Mouse (Mus musculus) layer of hippocampus, adult 2 months (tissue): ENCODE results near the gene Ntn3. TPM values are rescaled to one million over a fixed set of nuclear protein-coding genes. Genes with fewer than 3 reads are reported as not detected.
A peak's percentile ranks its signal among the peaks of the same experiment; 100 is the strongest.

Experiments
- DNase-seq, 2 experiments: peaks; one replicate each; pipeline ENCODE4 v3.0.0; 2022; ENCODE audit warnings: low spot score in 2 of 2
- H3K27ac ChIP-seq: fragments of 200-600 bp; 2 replicates; pipeline ENCODE4 v1.8.1; 2022
- H3K4me3 ChIP-seq: fragments of 200-600 bp; 2 replicates; pipeline ENCODE4 v1.8.1; 2022; ENCODE audit warnings: mild to moderate bottlenecking
- CTCF ChIP-seq: fragments of 200-600 bp; conservative IDR thresholded peaks from 2 replicates; pipeline ENCODE4 v1.8.1; 2022; ENCODE audit warnings: antibody characterized with exemption, mild to moderate bottlenecking, moderate library complexity
- total RNA-seq, 2 experiments: library from RNA; stranded (reverse); gene quantifications; 2 replicates each; pipeline ENCODE4 v1.2.3; 2021

Ntn3 gene
- total RNA-seq, 2 experiments from 2014 or later: 9.1 to 9.9 TPM

DNA sequence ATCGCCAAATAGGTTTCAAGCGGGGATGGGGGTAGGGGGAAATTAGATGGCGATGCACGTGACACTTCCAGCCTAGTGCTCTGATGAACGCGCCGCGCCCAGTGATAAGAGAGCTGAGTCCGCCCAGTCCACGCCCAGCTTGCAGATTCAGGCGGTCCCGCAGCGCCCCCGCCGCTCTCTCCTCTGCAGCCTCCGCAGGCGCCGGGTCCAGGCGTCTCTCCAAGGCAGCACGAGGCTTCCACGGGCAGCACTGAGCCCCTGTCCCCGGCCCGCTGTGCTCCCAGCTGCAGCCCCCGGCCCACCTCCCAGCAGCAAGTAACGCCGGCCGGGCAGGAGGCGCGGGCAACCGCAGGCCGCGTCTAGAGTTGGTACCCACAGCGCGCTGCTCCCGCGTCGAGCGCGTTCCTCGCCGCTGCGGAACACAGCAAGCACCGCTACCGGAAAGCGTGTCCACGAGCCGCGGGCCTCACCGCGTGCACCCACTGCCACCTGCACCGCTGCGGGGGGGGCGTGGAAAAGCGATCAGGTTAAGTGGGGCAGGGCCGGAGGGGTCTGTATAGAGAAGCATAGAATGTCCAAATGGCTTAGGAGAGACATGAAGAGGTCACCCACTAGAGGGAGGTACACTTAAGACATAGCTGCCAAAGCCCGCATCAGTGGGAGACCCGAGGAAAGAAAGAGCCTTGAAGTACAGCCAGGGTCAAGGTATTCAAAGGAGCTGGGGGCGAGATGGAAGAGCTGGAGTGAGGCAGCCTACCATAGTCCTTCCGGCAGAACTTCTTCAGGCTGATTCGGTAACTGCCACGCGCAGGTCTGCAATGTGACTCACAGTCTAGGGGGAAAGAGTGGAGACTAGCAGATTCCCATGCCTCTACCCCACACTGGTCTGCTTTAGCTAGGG lies 2.6 kb downstream of the Ntn3 start:
- peak; percentile 67 to 78 for DNase-seq
- peak overlapping the region; percentile 97 for H3K27ac ChIP-seq
- peak overlapping the region; percentile 87 for H3K4me3 ChIP-seq
- peak; percentile 38 for TF ChIP-seq CTCF

DNA sequence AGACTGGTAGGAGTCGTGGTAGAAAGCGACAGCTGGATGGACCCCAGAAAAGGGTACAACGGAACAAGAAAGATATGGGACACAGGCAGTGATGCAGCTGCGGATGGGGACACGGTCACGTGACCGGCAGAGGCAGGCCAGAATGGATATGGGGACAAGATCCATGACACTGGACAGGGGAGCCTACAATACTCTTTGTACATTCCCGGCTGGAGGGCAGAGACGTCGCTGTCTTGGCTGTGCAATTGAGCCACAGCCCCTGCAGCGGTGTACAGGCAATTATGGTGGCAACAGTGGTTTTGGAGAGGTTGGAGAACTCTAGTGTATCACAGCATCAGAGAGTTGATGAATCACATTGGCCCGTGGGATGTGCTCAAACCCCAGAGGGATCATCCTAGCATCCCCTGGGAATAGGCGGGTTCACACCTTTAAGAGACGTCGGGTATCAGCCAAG lies 3.4 kb downstream of the Ntn3 start:
- Histone ChIP-seq H3K4me3 (peak overlapping the region; percentile 87), H3K27ac (peak overlapping the region; percentile 97)
- DNase-seq: no peak
- no peak for TF ChIP-seq CTCF

DNA sequence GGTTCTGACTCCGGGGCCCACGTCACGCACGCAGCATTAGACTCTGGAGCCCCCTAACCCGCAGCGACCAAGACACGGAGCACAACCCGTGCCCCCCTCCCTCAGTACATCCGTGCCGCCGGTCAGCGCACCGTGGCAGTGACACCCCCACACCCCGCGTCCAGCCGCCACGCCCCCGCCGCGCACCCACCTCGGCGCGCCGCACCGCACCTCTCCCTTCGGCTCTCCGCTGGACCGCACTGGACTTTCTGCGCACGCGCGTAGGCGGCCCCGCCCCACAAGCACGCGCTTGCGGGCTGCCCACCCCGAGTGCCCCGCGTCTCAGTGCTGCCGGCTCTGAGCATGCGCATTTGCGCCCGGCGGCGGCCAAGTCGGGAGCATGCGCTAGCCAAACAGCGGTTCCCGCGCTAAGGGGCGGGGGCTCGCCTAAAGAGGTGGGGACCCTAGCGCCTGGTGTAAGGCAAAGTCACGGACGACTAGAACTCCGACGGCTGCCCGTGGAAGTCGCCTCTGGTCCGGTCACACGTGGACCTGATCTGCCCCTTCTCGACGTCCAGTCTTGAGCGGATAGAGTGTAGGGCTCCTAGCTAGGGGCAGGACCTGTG lies 3.9 kb downstream of the Ntn3 start, which contains the start of gene Tbc1d24:
TSS of gene Tbc1d24 (minus strand) at position 279 of the 605 bp plus-strand sequence.
- TF ChIP-seq CTCF: no peak
- H3K27ac ChIP-seq: peak within 1 kb of the TSS; percentile 97
- peak; percentile 94 to 95 for DNase-seq
- H3K4me3 ChIP-seq: peak within 1 kb of the TSS; percentile 87

DNA sequence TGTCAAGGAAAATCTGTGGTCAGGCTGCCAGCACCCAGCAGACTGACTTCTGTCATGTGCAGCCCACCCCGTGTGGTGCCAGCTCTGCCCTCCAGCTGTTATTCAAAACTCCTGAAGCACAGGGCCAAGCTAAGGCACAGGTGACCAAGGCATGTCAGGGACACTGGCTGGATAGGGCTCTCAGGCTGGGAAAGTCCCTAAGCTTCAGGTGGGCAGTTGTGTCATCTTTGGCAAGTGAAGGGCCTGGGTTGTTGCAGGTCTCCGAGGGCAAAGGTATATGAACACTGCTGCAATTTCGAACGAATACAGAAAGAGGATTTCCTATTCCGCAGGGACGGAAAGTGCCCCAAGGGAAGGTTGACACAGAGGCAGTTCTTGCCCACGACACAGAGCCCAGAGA lies 4.5 kb downstream of the Ntn3 start:
- peak overlapping the region; percentile 97 for H3K27ac ChIP-seq
- TF ChIP-seq CTCF: no peak

DNA sequence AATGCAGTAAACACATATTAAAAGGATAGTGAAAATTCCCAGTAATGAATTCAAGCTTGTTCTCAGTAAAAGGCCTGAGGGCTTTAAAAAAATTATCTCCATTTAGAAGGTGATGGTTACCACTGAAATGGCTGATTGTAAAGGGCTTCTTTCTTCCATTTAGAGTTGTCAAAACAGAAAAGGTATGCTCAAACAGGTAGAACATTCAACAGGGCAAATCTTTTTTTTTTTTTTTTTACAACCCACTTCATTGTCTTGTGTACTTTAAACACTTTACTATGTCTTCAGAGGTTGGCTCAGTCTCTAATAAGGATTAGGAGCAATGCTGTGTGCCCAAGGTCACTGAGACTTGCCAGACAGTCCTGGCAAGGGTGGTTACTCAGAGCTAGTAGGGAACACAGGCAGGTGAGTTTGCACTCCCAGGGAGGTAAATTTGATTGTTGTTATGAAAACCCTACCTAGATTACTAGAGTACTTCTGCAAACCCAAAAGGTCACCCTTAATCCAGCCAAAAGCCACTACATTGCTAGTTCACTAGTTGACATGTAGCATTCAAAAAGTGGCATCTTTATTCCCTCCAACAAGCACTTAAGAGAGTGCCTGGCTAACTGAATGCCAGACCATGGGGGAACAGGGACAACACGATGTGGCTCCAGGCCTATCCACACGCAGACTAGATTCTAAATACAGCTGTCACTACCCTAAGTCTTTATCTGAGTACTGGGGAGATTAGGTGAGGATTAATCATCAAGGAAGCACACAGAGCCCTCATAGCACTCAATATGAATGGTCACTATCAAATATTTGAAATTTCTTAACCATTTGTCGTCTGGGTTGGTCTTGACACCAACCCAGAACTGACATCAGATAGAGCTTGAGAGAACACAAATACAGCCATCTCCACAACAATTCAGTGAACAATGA lies 5.5 kb downstream of the Ntn3 start:
- H3K4me3 ChIP-seq: peak overlapping the region; percentile 87
- no peak for TF ChIP-seq CTCF
- H3K27ac ChIP-seq: peak overlapping the region; percentile 97
- no peak for DNase-seq

More for the DNA sequence above, 4.5 kb downstream of the Ntn3 start:
- H3K4me3 ChIP-seq: peak overlapping the region; percentile 87
- no peak for DNase-seq

DNA sequence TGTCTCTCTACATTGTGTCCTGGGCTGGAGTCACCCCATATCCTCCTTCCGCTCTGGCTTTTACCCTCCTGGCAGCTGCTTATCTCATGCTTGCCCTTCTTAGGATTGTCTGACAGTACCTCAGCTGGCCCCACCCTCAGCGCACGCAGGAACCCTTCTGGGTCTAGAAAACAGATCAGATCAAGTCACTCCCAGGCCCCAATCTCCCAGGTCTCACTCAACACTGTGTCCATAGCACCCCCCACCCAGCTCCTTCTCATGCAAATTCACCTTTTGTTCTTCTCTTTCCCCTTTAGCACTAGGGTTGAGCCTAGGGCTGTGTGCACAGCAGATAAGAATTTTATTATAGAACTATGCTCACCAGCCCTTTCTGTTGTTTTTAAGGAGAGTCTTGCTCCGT lies 6.3 kb downstream of the Ntn3 start:
- no peak for TF ChIP-seq CTCF
- Histone ChIP-seq H3K27ac (no peak overlapping the region; the same call in 1 of the 2 replicates), H3K4me3 (no peak overlapping the region; the same call in 1 of the 2 replicates)
- DNase-seq: no peak

DNA sequence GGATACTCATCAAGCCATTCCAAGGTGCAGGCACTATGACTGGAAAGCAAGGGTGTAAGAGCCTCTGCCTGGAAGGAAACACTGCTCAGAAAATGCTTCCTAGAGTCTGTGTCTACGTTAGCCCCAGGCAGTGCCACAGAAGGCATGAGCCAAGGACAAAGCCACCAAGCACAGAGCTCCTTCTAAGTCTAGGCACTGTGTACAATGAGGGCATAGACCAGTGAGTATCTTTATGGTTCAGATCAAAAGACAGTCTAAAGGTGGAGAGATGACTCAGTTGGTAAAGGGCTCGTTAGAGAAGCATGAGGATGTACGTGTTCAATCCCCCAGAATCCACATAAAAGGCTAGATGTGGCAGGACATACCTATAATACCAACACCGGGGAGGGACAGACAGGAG lies 8.2 kb downstream of the Ntn3 start:
- no peak for DNase-seq
- no peak overlapping the region for H3K4me3 ChIP-seq
- H3K27ac ChIP-seq: peak overlapping the region; percentile 82; the same call in 1 of the 2 replicates
- no peak for TF ChIP-seq CTCF

DNA sequence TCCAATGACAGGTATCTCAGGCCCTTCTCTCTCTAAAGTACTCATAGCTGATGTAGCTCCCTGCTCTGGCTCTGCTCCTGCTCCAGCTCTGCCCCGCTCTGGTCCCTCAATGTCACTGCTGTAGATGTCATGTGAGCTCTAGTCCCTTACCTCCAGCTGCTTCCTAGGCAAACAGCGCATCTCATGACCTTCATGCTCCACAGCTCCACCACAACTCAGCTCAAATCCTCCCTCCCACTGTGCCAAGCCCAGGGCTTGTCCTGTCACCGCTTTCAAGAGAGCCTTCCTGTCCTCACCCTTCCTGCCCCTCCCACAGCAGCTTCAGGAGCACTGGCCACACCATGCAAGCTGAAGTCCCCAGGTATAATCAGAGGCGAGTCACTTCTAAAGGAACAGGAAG lies 9.6 kb downstream of the Ntn3 start:
- DNase-seq: no peak
- TF ChIP-seq CTCF: no peak
- Histone ChIP-seq H3K4me3 (no peak overlapping the region), H3K27ac (peak overlapping the region; percentile 82)

DNA sequence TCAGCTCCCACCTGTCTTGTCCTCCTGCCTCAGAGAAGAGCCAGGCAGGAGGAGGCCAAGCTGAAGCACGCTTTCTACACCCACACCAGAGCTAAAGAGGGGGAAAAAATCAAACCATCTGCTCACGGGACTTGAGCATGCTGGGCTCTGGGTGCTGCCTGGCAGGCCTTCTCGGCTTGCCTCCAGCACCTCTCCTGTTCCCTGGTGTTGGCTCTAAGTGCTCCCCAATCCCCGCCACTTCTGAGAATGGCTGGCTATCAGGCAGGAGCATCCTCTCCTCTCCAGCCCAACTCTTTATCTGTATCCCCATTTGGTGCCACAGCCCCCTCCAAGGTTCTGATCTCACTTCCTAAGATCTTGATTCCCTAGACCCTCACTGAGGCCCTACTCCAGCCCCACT lies 10.1 kb downstream of the Ntn3 start:
- peak overlapping the region; percentile 82 for H3K27ac ChIP-seq
- H3K4me3 ChIP-seq: no peak overlapping the region; the same call in 1 of the 2 replicates
- DNase-seq: peak; percentile 74 to 80
- TF ChIP-seq CTCF: no peak

DNA sequence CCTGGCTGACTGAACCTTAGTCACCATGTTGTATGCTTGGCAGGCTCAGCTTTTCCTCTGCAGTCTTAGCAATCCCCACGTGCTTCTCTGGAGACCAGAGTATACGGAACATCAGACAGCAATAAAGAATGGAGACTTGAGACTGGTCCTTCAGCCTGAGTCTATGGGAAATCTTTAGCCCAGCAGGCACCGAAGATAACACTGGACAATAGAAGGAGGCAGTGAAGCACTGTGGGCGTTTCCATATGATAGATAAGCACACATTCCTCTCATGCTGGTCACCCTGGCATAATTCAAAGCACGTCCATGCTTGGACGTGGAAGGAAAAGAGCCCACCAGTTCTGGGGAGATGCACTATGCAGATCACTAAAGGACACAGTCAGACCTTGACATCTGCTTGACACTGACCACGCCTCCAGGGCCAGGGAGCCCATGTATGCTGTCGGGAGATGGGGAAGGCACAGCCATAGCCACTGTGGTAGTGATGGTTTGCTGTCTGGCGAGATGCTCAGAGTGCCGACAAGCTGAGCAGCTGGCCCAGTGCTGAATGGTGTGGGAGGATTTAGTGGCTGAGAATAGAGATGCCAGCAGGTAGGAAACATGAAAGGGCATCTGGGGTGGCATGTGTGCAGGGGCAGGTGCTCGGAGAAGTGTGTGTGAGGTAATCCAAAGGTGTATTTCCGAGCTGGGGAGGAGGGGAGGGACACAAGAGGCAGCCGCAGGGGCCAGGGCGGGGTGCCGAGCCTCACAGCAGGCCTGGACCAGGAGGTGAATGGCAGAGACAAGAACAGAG lies 12.1 kb downstream of the Ntn3 start:
- no peak overlapping the region for H3K4me3 ChIP-seq
- no peak for TF ChIP-seq CTCF
- H3K27ac ChIP-seq: peak overlapping the region; percentile 82
- peak in 1 of 2 experiments; percentile 45 for DNase-seq

DNA sequence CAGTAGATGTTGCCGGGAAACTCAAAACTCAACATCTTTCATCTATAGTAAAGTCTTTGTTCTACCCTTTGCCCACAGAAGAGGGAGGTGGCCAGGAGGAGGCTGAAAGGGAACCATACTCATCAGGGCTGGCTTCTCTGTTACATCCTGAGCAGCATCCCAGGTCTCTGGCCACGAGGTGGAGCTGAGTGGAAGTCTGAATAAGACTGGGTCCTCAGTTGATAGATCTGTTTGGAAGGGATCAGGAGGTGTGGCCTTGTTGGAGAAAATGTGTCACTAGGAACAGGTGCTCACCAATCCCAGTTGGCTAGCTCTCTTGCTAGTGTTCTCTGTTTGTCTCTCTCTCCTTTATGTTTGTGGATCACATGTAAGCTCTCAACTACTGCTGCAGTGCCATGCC lies 14.0 kb downstream of the Ntn3 start:
- H3K4me3 ChIP-seq: no peak overlapping the region
- H3K27ac ChIP-seq: no peak overlapping the region
- TF ChIP-seq CTCF: 0 out of 2 replicates have a peak, but pooled peaks have one; percentile 11
- DNase-seq: no peak

DNA sequence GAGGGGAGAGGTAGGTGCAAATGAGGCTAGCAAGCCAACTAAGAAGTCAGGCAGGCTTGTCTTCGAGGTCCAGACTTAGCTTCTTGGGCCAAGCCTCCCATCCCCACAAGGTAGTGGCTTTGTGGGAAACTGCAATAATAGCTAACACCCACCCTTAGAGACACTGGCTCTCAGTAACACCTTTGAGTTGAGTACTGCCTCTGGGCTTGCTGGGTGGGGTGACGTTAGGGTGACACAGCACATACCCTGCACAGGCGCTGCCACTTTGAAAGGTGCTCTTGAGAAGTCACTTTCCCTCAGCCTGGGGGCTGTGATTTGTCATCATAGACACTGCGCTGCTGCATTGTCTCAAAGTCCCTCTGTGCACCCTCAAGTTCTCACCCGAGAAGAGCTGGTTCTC lies 15.6 kb downstream of the Ntn3 start:
- DNase-seq: no peak
- TF ChIP-seq CTCF: no peak
- no peak overlapping the region for H3K27ac ChIP-seq
- no peak overlapping the region for H3K4me3 ChIP-seq
